Mouse (Mus musculus): ENCODE data around the gene Exosc5. TPM values are rescaled to one million over a fixed set of nuclear protein-coding genes. Genes with fewer than 3 reads are reported as not detected.

The Exosc5 gene
- polyA plus RNA-seq, 1 experiment: 53.7 TPM

- Histone ChIP-seq H3K27me3 (ENCODE audit: control insufficient read depth, insufficient read depth, low read length, poor library complexity, severe bottlenecking) (no peaks in the 10 kb centered on the region), H3K4me1 (ENCODE audit: control insufficient read depth, insufficient read depth, low read length) (no peaks in the 10 kb centered on the region), H3K27ac (ENCODE audit: insufficient read depth, low read length) (no peak overlapping the region), H3K9ac (ENCODE audit: low read depth, poor library complexity, severe bottlenecking) (no peak overlapping the region), H3K36me3 (ENCODE audit: control insufficient read depth, insufficient read depth, low read length, poor library complexity, severe bottlenecking) (no peaks in the 10 kb centered on the region), H3K4me3 (ENCODE audit: low read depth, low read length) (no peak overlapping the region), H3K9me3 (replicated peaks; ENCODE audit: control insufficient read depth, insufficient read depth, low read length, poor library complexity, severe bottlenecking) (0 out of 2 replicates have a peak, but pooled peaks cover 3% of the 10 kb centered on the region)
- TF ChIP-seq POLR2A (IDR thresholded peaks at IDR 0.05; ENCODE audit: insufficient read depth, low read length) (no peak), CTCF (IDR thresholded peaks at IDR 0.05; ENCODE audit: low read depth, low read length) (no peak), EP300 (IDR thresholded peaks at IDR 0.05; ENCODE audit: insufficient read depth, low read depth, low read length) (no peak)
Observed at GRCm38 (mm10) chr7:25702350-25702749, 43.4 kb downstream of the Exosc5 start.

GRCm38 (mm10) chr7:25703793-25704494 lies 45.0 kb downstream of the Exosc5 start:
- H3K9me3 ChIP-seq (replicated peaks; ENCODE audit: control insufficient read depth, insufficient read depth, low read length, poor library complexity, severe bottlenecking): 0 out of 2 replicates have a peak, but pooled peaks cover 3% of the 10 kb centered on the region
- H3K36me3 ChIP-seq (ENCODE audit: control insufficient read depth, insufficient read depth, low read length, poor library complexity, severe bottlenecking): no peaks in the 10 kb centered on the region
- H3K4me3 ChIP-seq (ENCODE audit: low read depth, low read length): no peak overlapping the region
- no peaks in the 10 kb centered on the region for H3K4me1 ChIP-seq (ENCODE audit: control insufficient read depth, insufficient read depth, low read length)
- no peak overlapping the region for H3K27ac ChIP-seq (ENCODE audit: insufficient read depth, low read length)
- no peak overlapping the region for H3K9ac ChIP-seq (ENCODE audit: low read depth, poor library complexity, severe bottlenecking)
- TF ChIP-seq POLR2A (IDR thresholded peaks at IDR 0.05; ENCODE audit: insufficient read depth, low read length) (no peak), EP300 (IDR thresholded peaks at IDR 0.05; ENCODE audit: insufficient read depth, low read depth, low read length) (no peak), CTCF (IDR thresholded peaks at IDR 0.05; ENCODE audit: low read depth, low read length) (no peak)
- H3K27me3 ChIP-seq (ENCODE audit: control insufficient read depth, insufficient read depth, low read length, poor library complexity, severe bottlenecking): no peaks in the 10 kb centered on the region

GRCm38 (mm10) chr7:25704716-25705364 lies 45.9 kb downstream of the Exosc5 start:
- H3K27ac ChIP-seq (ENCODE audit: insufficient read depth, low read length): peak overlapping the region; percentile 15; the same call in 1 of the 2 replicates
- H3K4me3 ChIP-seq (ENCODE audit: low read depth, low read length): peak overlapping the region; percentile 79
- H3K4me1 ChIP-seq (ENCODE audit: control insufficient read depth, insufficient read depth, low read length): no peaks in the 10 kb centered on the region

GRCm38 (mm10) chr7:25705801-25706251 lies 46.9 kb downstream of the Exosc5 start:
- H3K27me3 ChIP-seq (ENCODE audit: control insufficient read depth, insufficient read depth, low read length, poor library complexity, severe bottlenecking): no peaks in the 10 kb centered on the region
- 0 out of 2 replicates have a peak, but pooled peaks cover 3% of the 10 kb centered on the region for H3K9me3 ChIP-seq (replicated peaks; ENCODE audit: control insufficient read depth, insufficient read depth, low read length, poor library complexity, severe bottlenecking)
- H3K36me3 ChIP-seq (ENCODE audit: control insufficient read depth, insufficient read depth, low read length, poor library complexity, severe bottlenecking): no peaks in the 10 kb centered on the region
- H3K27ac ChIP-seq (ENCODE audit: insufficient read depth, low read length): no peak overlapping the region
- H3K4me3 ChIP-seq (ENCODE audit: low read depth, low read length): no peak overlapping the region
- H3K9ac ChIP-seq (ENCODE audit: low read depth, poor library complexity, severe bottlenecking): no peak overlapping the region
- TF ChIP-seq POLR2A (IDR thresholded peaks at IDR 0.05; ENCODE audit: insufficient read depth, low read length) (no peak), EP300 (IDR thresholded peaks at IDR 0.05; ENCODE audit: insufficient read depth, low read depth, low read length) (no peak), CTCF (IDR thresholded peaks at IDR 0.05; ENCODE audit: low read depth, low read length) (no peak)
- no peaks in the 10 kb centered on the region for H3K4me1 ChIP-seq (ENCODE audit: control insufficient read depth, insufficient read depth, low read length)

More at GRCm38 (mm10) chr7:25704716-25705364, 45.9 kb downstream of the Exosc5 start:
- H3K27me3 ChIP-seq (ENCODE audit: control insufficient read depth, insufficient read depth, low read length, poor library complexity, severe bottlenecking): no peaks in the 10 kb centered on the region
- H3K9me3 ChIP-seq (replicated peaks; ENCODE audit: control insufficient read depth, insufficient read depth, low read length, poor library complexity, severe bottlenecking): 0 out of 2 replicates have a peak, but pooled peaks cover 3% of the 10 kb centered on the region
- TF ChIP-seq CTCF (IDR thresholded peaks at IDR 0.05; ENCODE audit: low read depth, low read length) (no peak), EP300 (IDR thresholded peaks at IDR 0.05; ENCODE audit: insufficient read depth, low read depth, low read length) (no peak), POLR2A (IDR thresholded peaks at IDR 0.05; ENCODE audit: insufficient read depth, low read length) (no peak)
- peak overlapping the region; percentile 33; the same call in 1 of the 2 replicates for H3K9ac ChIP-seq (ENCODE audit: low read depth, poor library complexity, severe bottlenecking)
- no peaks in the 10 kb centered on the region for H3K36me3 ChIP-seq (ENCODE audit: control insufficient read depth, insufficient read depth, low read length, poor library complexity, severe bottlenecking)

GRCm38 (mm10) chr7:25706578-25707170 lies 47.7 kb downstream of the Exosc5 start:
- Histone ChIP-seq H3K4me3 (ENCODE audit: low read depth, low read length) (no peak overlapping the region), H3K27me3 (ENCODE audit: control insufficient read depth, insufficient read depth, low read length, poor library complexity, severe bottlenecking) (no peaks in the 10 kb centered on the region), H3K36me3 (ENCODE audit: control insufficient read depth, insufficient read depth, low read length, poor library complexity, severe bottlenecking) (no peaks in the 10 kb centered on the region), H3K4me1 (ENCODE audit: control insufficient read depth, insufficient read depth, low read length) (no peaks in the 10 kb centered on the region), H3K27ac (ENCODE audit: insufficient read depth, low read length) (no peak overlapping the region), H3K9ac (ENCODE audit: low read depth, poor library complexity, severe bottlenecking) (no peak overlapping the region), H3K9me3 (replicated peaks; ENCODE audit: control insufficient read depth, insufficient read depth, low read length, poor library complexity, severe bottlenecking) (0 out of 2 replicates have a peak, but pooled peaks cover 3% of the 10 kb centered on the region)
- TF ChIP-seq POLR2A (IDR thresholded peaks at IDR 0.05; ENCODE audit: insufficient read depth, low read length) (no peak), CTCF (IDR thresholded peaks at IDR 0.05; ENCODE audit: low read depth, low read length) (no peak), EP300 (IDR thresholded peaks at IDR 0.05; ENCODE audit: insufficient read depth, low read depth, low read length) (no peak)

Measured in ES-Bruce4 (cell line).